Mouse (Mus musculus) induced T-regulatory cell, adult 2 months (primary cell): ENCODE results near the gene Slc39a2.

Experiments
- DNase-seq: peaks from one replicate; pipeline ENCODE4 v3.0.0-alpha.2; 2012; ENCODE audit warnings: low read depth

Slc39a2 gene

DNA sequence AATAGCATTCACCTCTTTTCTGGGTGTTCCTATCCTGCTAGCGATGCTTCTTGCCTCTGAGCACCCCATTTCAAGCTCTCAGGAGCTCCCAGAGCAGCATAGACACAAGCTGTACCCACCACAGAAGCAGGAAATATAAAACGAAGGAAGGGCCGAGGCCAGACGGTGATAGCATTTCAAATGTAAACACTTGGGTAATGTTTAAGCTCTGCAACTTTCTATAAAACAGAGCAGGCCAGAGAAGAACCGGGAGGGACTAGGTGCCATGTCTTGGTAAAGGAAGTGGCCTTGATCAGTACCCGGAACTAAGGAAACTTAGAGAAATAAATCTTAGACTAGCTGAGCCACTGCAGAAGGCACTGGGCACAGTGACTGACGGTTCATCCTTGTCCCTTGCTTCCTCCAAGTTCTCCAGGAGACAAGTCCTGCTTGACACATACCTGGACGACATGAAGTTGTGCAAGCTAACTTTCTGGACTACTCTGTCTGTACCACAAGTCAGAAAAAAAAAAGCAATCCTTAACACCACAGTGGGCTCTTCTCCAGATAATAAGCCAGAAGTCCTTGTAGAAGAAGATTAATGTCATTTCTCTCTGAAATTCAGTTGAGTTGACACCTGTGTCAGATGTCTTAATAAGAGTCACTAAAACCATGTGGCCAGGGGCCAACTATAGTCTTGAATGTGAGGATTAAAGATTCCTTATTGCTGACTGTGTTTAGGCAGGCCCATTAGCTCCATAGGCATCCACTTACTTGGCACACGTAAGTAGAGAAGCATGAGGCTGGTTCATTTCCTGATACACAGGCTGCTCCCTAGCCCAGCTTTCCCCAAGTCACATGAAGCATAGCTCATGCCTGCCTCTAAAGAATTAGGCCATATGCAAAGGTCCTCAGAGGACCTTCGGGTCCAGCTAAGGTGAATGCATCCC is 39.7 kb downstream of the Slc39a2 start:
- no peak for DNase-seq

DNA sequence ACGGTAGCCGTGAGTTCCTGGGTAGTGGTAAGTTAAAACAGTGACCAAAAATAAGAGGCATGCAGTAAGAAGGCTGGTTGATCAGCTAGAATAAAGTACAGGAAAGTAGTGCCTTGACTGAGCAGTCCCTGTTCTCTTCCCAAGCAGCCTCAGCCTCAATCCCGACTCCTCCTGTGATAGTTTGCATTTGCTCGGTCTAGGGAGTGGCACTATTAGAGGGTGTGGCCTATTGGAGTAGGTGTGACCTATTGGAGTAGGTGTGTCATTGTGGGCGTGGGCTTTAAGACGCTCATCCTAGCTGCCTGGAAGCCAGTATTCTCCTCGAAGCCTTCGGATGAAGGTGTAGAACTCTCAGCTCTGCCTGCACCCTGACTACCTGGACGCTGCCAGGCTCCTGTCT is 46.3 kb downstream of the Slc39a2 start:
- DNase-seq, result no peak

DNA sequence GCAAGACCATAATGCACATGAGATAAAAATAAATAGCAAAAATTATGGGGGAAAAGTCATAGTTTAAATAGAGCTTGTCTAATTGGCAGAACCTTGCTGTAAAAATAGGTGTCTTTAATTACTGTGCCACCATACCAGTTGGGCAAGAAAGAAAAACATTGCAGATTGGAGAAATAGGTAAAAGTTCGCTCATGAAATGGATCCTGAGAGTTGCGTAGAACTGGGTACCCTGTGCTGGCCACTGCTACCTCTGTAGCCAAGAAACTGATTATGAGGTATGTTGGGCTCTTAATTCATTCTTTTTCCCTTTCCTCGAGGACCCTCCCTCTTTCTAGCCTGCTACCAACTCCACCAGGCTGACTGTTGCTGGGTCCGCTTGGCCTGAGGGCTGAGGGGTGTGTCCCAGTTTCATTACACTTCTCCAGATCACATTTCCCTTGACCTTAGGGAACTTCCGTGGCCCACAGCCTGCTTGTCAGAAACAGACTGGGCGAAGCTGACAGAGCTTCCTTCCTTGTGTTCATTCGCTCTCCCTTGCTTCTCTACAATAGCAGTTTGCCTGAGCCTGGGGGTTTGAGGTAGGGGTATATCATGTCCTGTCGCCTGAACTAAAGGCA is 48.4 kb downstream of the Slc39a2 start:
- no peak for DNase-seq

DNA sequence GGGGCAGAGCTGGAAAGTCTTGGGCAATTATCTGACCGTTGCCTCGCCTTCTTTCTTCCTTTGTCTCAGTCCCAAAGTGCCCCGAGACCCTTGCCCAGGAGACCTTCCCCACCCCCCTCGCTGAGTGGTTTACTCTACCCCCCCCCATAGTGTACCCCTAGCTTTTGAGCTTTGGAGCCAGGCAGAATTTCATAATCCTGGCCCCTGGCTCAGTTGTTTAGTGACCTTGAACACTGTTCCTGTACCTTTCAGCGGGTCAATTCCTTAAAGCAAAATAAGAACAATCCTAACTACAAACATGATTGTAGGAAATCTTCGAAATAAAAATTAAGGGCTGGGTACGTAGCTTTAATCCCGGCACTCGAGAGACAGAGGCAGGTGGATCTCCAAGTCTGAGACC is 48.9 kb downstream of the Slc39a2 start:
- DNase-seq, result no peak

DNA sequence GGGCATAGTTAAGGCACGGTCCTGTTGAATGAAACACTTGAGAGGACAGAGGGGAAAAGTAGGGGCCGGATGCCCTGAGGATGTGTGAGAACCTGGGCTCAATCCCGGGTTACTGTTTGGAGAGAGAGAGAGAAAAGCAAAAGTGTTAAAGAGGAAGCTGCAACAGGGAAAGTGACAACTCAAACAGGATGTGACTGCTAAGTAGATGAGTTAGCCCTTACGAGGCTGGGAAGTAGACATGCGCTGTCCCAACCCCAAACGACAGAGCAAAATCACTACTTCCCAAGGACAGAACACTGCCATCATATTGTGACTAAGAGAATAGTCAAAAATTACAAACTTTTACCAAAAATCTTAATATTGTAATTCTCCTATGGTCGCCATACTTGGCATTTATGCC is 49.5 kb downstream of the Slc39a2 start:
- no peak for DNase-seq

DNA sequence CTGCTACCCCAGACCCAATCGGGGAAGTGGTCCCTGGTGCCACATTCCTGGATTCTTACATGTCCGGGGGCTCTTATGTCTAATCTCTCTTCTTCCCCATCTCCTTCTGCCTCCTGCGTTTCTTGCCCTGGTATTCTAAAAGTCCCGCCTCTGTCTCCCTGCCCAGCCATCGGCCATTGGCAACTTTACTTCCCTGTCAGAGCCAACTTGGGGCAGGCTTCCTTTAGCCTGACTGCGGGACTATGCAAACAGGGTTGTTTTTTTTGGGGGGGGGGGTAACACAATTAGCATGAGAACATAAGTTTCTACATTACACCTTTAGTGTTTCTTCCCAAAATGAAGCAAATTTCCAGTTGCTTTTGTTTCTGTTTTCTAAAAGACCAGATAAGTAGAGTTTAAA is 50.6 kb downstream of the Slc39a2 start:
- DNase-seq, result no peak
